Mouse (Mus musculus) ZHBTc4 (cell line): ENCODE results near the gene Kmt2d.
"Not testable (repeated sequence)": the region's sequence is repeated elsewhere in the genome, so short reads cannot be mapped to it uniquely, and the experiment has no call there.

Experiments used
- DNase-seq: peaks from one replicate; pipeline ENCODE4 v3.0.0-alpha.2; 2011; ENCODE audit warnings: low read depth, low spot score

The Kmt2d gene

GRCm38 (mm10) chr15:98832161-98833058 lies 38.6 kb downstream of the Kmt2d start:
- no peak for DNase-seq

DNA sequence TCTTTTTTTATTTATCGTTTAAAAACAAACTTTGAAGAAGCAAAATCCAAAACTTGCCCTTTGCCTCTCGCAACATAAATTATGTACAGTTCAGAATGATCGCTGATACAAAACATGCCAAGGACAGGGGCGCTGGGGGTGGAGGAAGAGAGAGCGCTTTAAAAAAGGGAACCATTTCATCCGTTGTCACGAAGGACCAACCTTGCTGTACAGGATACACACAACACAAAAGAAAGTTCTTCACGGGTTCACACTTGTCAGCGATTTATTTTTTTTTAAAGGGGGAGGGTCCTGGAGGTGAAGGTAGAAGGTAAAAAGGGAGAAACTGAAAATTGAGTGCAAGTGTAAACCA lies 39.3 kb downstream of the Kmt2d start:
- DNase-seq: no peak

GRCm38 (mm10) chr15:98830736-98831683 lies 40.0 kb downstream of the Kmt2d start, which contains the start of gene Prkag1:
Gene Prkag1 (minus strand): TSS chr15:98831521.
- peak; percentile 98 for DNase-seq

DNA sequence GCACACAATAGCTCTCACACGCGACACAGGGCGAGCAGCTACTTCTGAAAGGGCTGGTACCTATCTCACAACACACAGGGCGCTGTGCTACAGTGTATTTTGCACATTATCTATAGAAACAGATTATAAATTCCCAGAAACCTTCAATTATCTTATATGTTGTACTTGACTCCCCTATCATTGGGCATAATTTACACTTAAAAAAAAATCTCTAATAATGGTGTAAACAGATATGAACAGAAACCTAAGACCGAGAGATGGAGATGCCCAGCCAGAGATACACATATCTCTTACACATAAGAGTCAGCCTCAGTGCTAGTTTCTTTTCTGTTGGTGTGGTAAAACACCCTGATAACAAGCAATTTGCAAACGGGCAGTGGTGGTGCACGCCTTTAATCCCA lies 43.4 kb downstream of the Kmt2d start:
- DNase-seq: no peak

GRCm38 (mm10) chr15:98823434-98823833 lies 47.6 kb downstream of the Kmt2d start:
- DNase-seq: no peak

GRCm38 (mm10) chr15:98822147-98822546 lies 48.9 kb downstream of the Kmt2d start:
- peak; percentile 62 for DNase-seq

DNA sequence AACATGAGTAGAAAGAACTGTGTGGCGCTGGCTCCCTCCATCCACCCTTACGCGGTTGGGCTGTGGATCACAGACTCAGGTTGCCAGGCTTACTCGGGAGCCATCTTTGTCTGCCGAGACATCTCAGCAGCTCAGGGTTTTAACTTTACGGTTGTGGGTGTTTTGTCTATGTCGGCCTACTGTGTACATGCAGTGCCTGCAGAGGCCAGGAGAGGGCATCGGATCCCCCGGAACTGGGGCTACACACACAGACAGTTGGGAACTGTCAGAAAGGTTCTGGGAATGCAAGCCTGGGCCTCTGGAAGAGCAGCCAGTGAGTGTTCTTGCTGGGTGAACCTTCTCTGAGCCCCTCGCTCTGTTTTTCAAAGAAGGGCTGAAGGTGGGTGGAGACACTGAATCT lies 49.6 kb downstream of the Kmt2d start:
- peak; percentile 92 for DNase-seq

- DNase-seq: no peak
Observed at GRCm38 (mm10) chr15:98820937-98821336, 50.1 kb downstream of the Kmt2d start.

DNA sequence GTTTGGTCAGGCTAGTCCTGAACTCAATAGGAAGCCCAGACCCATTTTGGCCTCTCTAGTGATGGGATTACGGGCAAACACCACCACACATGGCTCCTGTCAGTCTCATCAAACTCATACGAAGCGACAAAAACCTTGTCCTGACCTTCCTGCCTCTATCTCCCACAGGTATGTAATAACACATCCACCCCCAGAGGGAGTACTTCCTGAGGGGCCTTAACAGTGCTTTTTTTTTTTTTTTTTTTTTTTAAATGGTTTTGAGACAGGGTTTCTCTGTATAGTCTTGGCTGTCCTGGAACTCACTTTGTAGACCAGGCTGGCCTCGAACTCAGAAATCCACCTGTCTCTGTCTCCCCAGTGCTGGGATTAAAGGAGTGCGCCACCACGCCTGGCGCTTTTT lies 52.8 kb downstream of the Kmt2d start:
- no peak for DNase-seq

- no peak for DNase-seq
Observed at GRCm38 (mm10) chr15:98812741-98813424, 58.1 kb downstream of the Kmt2d start.

- DNase-seq: not testable (repeated sequence)
Observed at GRCm38 (mm10) chr15:98810212-98810611, 60.8 kb downstream of the Kmt2d start.

DNA sequence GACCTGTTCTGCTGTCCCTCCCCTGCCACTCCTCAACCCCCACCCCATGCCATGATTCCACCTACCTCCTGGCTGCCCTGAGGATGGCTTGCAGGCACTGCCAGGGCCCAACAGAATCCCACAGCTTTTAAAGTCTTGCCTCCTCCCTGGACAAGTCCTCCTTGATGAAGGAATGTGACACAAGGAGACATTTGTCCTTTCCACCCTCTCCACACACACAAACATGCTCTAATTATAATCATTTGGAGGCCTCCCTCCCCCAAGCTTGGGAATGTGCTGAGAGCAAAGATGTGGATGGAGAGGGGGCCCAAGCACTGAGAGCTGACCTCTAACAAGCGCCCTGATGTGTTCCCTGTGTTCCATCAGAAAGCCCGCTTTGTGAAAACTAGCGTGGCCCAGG lies 61.6 kb downstream of the Kmt2d start, which contains the start of gene Ddn:
Ddn (minus strand) TSS at position 101 of the 400 bp plus-strand sequence.
- DNase-seq: no peak

- no peak for DNase-seq
Observed at GRCm38 (mm10) chr15:98808651-98809134, 62.3 kb downstream of the Kmt2d start.

- peak; percentile 49 for DNase-seq
Observed at GRCm38 (mm10) chr15:98807895-98808650, 62.9 kb downstream of the Kmt2d start.

GRCm38 (mm10) chr15:98806809-98807770 lies 63.9 kb downstream of the Kmt2d start:
- peak; percentile 86 for DNase-seq

DNA sequence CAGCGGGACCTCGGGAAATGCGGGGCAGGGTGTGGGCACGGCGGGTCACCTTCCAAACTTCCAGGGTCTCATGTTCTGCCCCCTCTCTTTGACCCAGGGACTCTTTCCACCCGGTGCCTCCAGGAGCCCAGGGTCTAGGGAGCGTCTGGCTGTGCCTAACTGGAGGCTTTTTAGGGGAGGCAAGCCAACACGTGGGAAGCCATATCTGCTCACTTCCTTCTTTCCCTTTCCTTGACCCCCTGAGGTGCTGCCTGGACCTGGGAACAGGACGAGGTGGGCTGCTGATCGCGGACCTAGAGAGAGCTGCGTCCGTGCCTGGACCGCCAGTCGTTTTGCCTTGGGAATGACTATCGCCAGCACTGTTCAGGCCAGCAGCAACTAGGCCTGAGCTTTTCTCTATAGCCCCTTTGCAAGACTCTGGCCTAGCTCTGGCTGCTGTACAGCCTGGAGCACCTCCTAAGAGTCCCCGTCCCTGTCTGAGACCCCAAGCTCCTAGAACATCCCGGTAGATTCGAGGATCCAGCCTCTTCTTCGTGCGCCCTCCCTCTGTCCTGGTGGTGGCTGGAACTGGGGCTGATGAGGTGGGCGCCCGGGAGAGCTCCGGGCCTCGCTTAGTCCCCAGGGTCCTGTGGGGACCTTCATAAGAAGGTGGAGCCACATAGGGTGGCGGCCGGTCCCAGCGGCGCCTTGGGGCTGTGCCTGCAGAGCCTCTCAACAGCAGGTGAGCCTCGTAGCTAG lies 64.8 kb downstream of the Kmt2d start:
- DNase-seq: peak; percentile 27

DNA sequence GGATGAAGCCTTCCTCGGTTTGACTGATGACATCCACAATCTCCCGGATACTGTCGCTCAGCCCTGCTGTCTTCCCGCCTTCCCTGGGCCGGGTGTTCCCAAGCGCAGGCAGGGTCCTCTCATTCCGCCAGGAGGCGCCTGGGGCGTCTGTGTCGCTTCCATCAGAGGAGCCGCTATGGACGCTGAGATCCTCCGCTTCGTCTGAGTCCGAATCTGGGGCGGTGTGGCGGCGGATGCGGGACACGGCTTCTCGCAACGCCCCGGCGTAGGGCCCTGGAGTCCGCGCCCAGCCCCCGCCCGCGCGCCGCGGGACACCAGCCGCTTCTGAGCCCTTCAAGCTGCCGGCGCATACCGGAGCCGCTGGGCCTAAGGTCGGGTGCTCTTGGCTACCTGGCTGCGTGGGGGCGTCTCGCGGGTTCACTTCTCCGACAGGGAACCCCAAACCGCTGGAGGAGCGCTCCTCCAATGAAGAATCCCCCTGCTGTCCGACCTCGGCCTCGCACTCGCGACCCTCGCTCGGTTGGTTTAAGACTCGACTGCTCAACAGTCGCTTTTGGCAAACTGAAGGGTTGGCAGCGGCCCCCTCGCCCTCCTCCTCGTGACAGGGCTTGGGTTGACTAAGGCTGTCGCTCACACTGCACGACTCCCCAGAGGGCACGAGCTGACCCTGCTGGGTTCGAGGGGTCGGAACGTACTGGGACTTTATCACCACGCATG lies 65.5 kb downstream of the Kmt2d start:
- DNase-seq: peak; percentile 90

DNA sequence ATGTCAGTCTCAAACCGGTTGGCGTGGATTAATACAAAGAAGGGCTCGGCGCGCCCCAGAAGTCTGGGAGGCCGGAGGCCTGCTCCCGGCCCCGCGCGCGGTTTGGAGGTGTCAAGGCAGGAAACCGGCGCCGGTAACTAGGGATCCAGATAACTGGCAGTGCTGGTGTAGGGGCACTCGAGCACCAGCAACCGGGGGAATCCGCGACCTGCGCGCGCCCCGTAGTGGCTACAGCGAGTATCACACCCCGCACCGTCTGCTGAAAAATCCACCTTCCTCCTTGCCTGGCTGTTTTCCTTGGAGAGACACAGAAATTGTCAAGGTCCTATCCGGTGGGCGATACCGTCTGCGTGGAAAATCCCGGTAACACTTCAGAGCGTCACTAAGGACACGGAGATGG lies 67.0 kb downstream of the Kmt2d start:
- peak; percentile 87 for DNase-seq
